Mouse (Mus musculus) embryonic facial prominence, embryonic 10.5 days (tissue): ENCODE results near the gene Tifab. TPM values are rescaled to one million over a fixed set of nuclear protein-coding genes. Genes with fewer than 3 reads are reported as not detected.

ENCODE experiments used
- DNase-seq: peaks from one replicate; pipeline ENCODE4 v3.0.0-alpha.2; 2017; ENCODE audit warnings: low spot score
- H3K27ac ChIP-seq: fragments of 300-500 bp; sonication (generic); replicated peaks from 2 replicates; pipeline ENCODE4 v1.5.1; 2016; ENCODE audit warnings: mild to moderate bottlenecking
- H3K27me3 ChIP-seq: fragments of 300-500 bp; sonication (generic); replicated peaks from 2 replicates; pipeline ENCODE4 v1.6.1; 2016; ENCODE audit warnings: low read depth, mild to moderate bottlenecking; ENCODE audit not compliant: poor library complexity, severe bottlenecking
- H3K36me3 ChIP-seq: fragments of 300-500 bp; sonication (generic); replicated peaks from 2 replicates; pipeline ENCODE4 v1.6.1; 2016; ENCODE audit warnings: mild to moderate bottlenecking, moderate library complexity
- H3K4me1 ChIP-seq: fragments of 300-500 bp; sonication (generic); 2 replicates; pipeline ENCODE4 v1.6.1; 2016
- H3K4me3 ChIP-seq: fragments of 300-500 bp; sonication (generic); 2 replicates; pipeline ENCODE4 v1.5.1; 2016; ENCODE audit warnings: mild to moderate bottlenecking, moderate library complexity
- H3K9me3 ChIP-seq: fragments of 300-500 bp; sonication (generic); 2 replicates; pipeline ENCODE4 v1.6.1; 2016; ENCODE audit warnings: mild to moderate bottlenecking
- WGBS: fragments of 180-500 bp; shearing (Covaris S2); methylation state at CpG from one replicate; pipeline ENCODE4 v1.1.7; 2016; 5-methylcytosine and 5-hydroxymethylcytosine counted together
- polyA plus RNA-seq: library from polyadenylated mRNA; unstranded; fragments of >200 nt; fragmentation: Nextera tagmentation; extraction: Ambion mirVana; gene quantifications from 2 replicates; pipeline ENCODE4 v1.2.1, GENCODE M21; 2016

Tifab gene
- polyA plus RNA-seq = 1.3 and 1.5 TPM in 2 replicates

- Histone ChIP-seq H3K27me3 (0 out of 2 replicates have a peak, but pooled peaks cover 22% of the 10 kb centered on the region), H3K27ac (no peak within 1 kb of the TSS), H3K4me1 (peaks cover 17% of the 10 kb centered on the region), H3K4me3 (no peak within 1 kb of the TSS), H3K9me3 (no peaks in the 10 kb centered on the region), H3K36me3 (no peaks in the 10 kb centered on the region)
- WGBS = 88% methylated on average over 16 of the region's 16 CpGs
- no peak for DNase-seq
Observed at GRCm38 (mm10) chr13:56178416-56179035, at the start of gene Tifab. Gene Tifab, minus strand, starts transcription at chr13:56178885.

- Histone ChIP-seq H3K4me1 (peaks cover 68% of the 10 kb centered on the region), H3K4me3 (no peak overlapping the region), H3K9me3 (no peaks in the 10 kb centered on the region), H3K27me3 (peaks cover 100% of the 10 kb centered on the region), H3K27ac (peak overlapping the region; percentile 32; the same call in 1 of the 2 replicates), H3K36me3 (no peaks in the 10 kb centered on the region)
- WGBS = 12% methylated on average over 10 of the region's 10 CpGs
- no peak for DNase-seq
Observed at GRCm38 (mm10) chr13:56226175-56226954, 47.7 kb upstream of the Tifab start.

GRCm38 (mm10) chr13:56223625-56224024, 44.9 kb upstream of the Tifab start:
- Histone ChIP-seq H3K9me3 (no peaks in the 10 kb centered on the region), H3K36me3 (no peaks in the 10 kb centered on the region), H3K27me3 (peaks cover 98% of the 10 kb centered on the region), H3K4me3 (peak overlapping the region; percentile 19), H3K4me1 (peaks cover 56% of the 10 kb centered on the region), H3K27ac (peak overlapping the region; percentile 26; the same call in 1 of the 2 replicates)
- 1% methylated on average over 21 of the region's 21 CpGs for WGBS
- peak; percentile 56 for DNase-seq

- peaks cover 98% of the 10 kb centered on the region for H3K27me3 ChIP-seq
- WGBS = 2% methylated on average over 4 of the region's 4 CpGs
- peak overlapping the region; percentile 91; the same call in 1 of the 2 replicates for H3K27ac ChIP-seq
Observed at GRCm38 (mm10) chr13:56222849-56223246, 44.2 kb upstream of the Tifab start.

GRCm38 (mm10) chr13:56221995-56222848, 43.5 kb upstream of the Tifab start:
- H3K27ac ChIP-seq = peak overlapping the region; percentile 91
- under 1% methylated on average over 50 of the region's 50 CpGs for WGBS
- DNase-seq = peak; percentile 66
- H3K27me3 ChIP-seq = peaks cover 97% of the 10 kb centered on the region
- no peaks in the 10 kb centered on the region for H3K36me3 ChIP-seq
- peaks cover 49% of the 10 kb centered on the region for H3K4me1 ChIP-seq
- peak overlapping the region; percentile 60 for H3K4me3 ChIP-seq
- H3K9me3 ChIP-seq = no peaks in the 10 kb centered on the region

More at GRCm38 (mm10) chr13:56222849-56223246, 44.2 kb upstream of the Tifab start:
- Histone ChIP-seq H3K9me3 (no peaks in the 10 kb centered on the region), H3K4me1 (peaks cover 49% of the 10 kb centered on the region), H3K4me3 (peak overlapping the region; percentile 60), H3K36me3 (no peaks in the 10 kb centered on the region)
- DNase-seq = no peak

GRCm38 (mm10) chr13:56221129-56221910, 42.6 kb upstream of the Tifab start:
- DNase-seq = peak; percentile 88

GRCm38 (mm10) chr13:56219254-56219653, 40.6 kb upstream of the Tifab start:
- peaks cover 64% of the 10 kb centered on the region for H3K4me1 ChIP-seq
- no peaks in the 10 kb centered on the region for H3K9me3 ChIP-seq
- 59% methylated on average over 9 of the region's 9 CpGs for WGBS
- DNase-seq = no peak
- H3K27ac ChIP-seq = no peak overlapping the region
- H3K27me3 ChIP-seq = peaks cover 97% of the 10 kb centered on the region
- no peaks in the 10 kb centered on the region for H3K36me3 ChIP-seq
- no peak overlapping the region for H3K4me3 ChIP-seq

More at GRCm38 (mm10) chr13:56221129-56221910, 42.6 kb upstream of the Tifab start:
- Histone ChIP-seq H3K4me3 (peak overlapping the region; percentile 60), H3K27me3 (peaks cover 97% of the 10 kb centered on the region), H3K4me1 (peaks cover 49% of the 10 kb centered on the region), H3K36me3 (no peaks in the 10 kb centered on the region), H3K27ac (peak overlapping the region; percentile 91), H3K9me3 (no peaks in the 10 kb centered on the region)
- WGBS = under 1% methylated on average over 46 of the region's 46 CpGs

GRCm38 (mm10) chr13:56216090-56216489, 37.4 kb upstream of the Tifab start:
- no peak for DNase-seq
- Histone ChIP-seq H3K9me3 (peaks cover 2% of the 10 kb centered on the region; the same call in 1 of the 2 replicates), H3K27me3 (peaks cover 96% of the 10 kb centered on the region), H3K4me3 (peak overlapping the region; percentile 16; the same call in 1 of the 2 replicates), H3K36me3 (no peaks in the 10 kb centered on the region), H3K4me1 (peaks cover 37% of the 10 kb centered on the region), H3K27ac (peak overlapping the region; percentile 59)
- 16% methylated on average over 4 of the region's 4 CpGs for WGBS

GRCm38 (mm10) chr13:56214633-56215032, 35.9 kb upstream of the Tifab start:
- H3K9me3 ChIP-seq = peaks cover 7% of the 10 kb centered on the region; the same call in 1 of the 2 replicates
- H3K4me3 ChIP-seq = no peak overlapping the region
- H3K27me3 ChIP-seq = peaks cover 98% of the 10 kb centered on the region
- H3K36me3 ChIP-seq = no peaks in the 10 kb centered on the region
- 20% methylated on average over 5 of the region's 5 CpGs for WGBS
- DNase-seq = no peak
- H3K27ac ChIP-seq = 0 out of 2 replicates have a peak overlapping the region, but pooled peaks have one; percentile 35
- peaks cover 33% of the 10 kb centered on the region for H3K4me1 ChIP-seq

GRCm38 (mm10) chr13:56209067-56209411, 30.4 kb upstream of the Tifab start:
- H3K9me3 ChIP-seq = peaks cover 7% of the 10 kb centered on the region; the same call in 1 of the 2 replicates
- peak overlapping the region; percentile 50 for H3K4me3 ChIP-seq
- H3K4me1 ChIP-seq = peaks cover 30% of the 10 kb centered on the region
- DNase-seq = no peak
- peaks cover 82% of the 10 kb centered on the region for H3K27me3 ChIP-seq
- H3K36me3 ChIP-seq = no peaks in the 10 kb centered on the region
- 12% methylated on average over 8 of the region's 8 CpGs for WGBS
- peak overlapping the region; percentile 87 for H3K27ac ChIP-seq

- DNase-seq = peak; percentile 82
- H3K4me3 ChIP-seq = peak overlapping the region; percentile 50
- WGBS = 3% methylated on average over 35 of the region's 35 CpGs
Observed at GRCm38 (mm10) chr13:56208225-56209066, 29.8 kb upstream of the Tifab start.

More at GRCm38 (mm10) chr13:56208225-56209066, 29.8 kb upstream of the Tifab start:
- peaks cover 28% of the 10 kb centered on the region for H3K4me1 ChIP-seq
- peaks cover 7% of the 10 kb centered on the region; the same call in 1 of the 2 replicates for H3K9me3 ChIP-seq
- no peaks in the 10 kb centered on the region for H3K36me3 ChIP-seq
- peak overlapping the region; percentile 87 for H3K27ac ChIP-seq
- H3K27me3 ChIP-seq = peaks cover 78% of the 10 kb centered on the region
